Mouse (Mus musculus) liver, embryonic 14.5 days (tissue): ENCODE measurements around the gene Terb1.

ENCODE experiments used
- CTCF ChIP-seq: IDR thresholded peaks from 2 replicates; pipeline ENCODE4 v1.5.1; 2016; ENCODE audit warnings: antibody characterized with exemption, low read depth, control low read depth
- EP300 ChIP-seq: IDR thresholded peaks from 2 replicates; pipeline ENCODE4 v1.6.1; 2016; ENCODE audit warnings: antibody characterized with exemption, low read depth

DNA sequence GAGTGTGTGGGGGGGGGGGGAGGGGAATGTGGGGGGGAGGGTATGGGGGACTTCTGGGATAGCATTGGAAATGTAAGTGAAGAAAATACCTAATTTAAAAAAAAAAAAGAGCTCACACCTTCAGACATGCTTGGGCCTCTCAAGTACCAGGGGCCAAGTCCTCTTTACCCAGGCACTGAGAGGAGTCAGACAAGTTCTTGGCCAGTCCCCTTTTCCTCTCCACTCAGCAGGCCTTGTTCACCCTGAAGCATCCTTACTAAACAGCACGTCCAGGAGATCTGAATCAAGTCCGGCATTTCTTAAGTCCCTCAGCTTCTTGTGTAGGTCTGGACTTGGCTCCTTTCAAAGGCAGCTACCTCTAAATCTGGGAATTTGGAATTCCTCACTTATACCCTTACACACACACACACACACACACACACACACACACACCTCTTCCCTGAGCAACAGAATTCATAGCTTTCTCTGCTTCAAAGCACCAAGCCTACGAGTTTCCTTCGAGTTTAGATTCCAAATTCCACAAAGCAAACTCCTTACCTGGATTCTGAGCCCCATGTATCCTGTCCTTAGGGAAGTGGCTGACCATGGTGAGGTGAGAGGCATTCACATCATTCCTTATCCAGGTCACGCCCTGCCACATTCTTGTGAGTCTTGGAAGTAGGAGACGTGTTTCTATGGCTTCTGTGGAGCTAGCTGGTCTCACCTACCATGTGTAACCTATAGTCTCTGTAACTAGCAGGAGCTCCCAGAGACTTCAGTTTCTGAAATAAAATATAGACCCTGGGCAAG lies 103.2 kb downstream of the Terb1 start:
- TF ChIP-seq EP300: no peak
- no peak for TF ChIP-seq CTCF
